Mouse (Mus musculus): Measurements from ENCODE around the gene Csnk2b.

- TF ChIP-seq GATA1 (IDR thresholded peaks at IDR 0.05; ENCODE audit: borderline replicate concordance, low read length) (no peak), FLI1 (IDR thresholded peaks at IDR 0.05; ENCODE audit: low read length) (no peak)
Observed at GRCm38 (mm10) chr17:35080710-35081109, 41.1 kb downstream of the Csnk2b start.

All from megakaryocyte, embryonic 14.5 days (primary cell).